Mouse (Mus musculus): ENCODE measurements at regions not wholly inside any gene's neighbourhood (a gene's known extent, or its start where the extent isn't known, plus 50 kb on each side); places are given as distances from the start of the nearest gene placed in this dataset.

- no peak overlapping the region for H3K27ac ChIP-seq (replicated peaks; ENCODE audit: low read depth, low read length)
Measured at GRCm38 (mm10) chr2:75446996-75447715, 211.9 kb upstream of the Hnrnpa3 start.

GRCm38 (mm10) chr2:75448221-75448620, 210.8 kb upstream of the Hnrnpa3 start:
- Histone ChIP-seq H3K4me3 (ENCODE audit: insufficient read depth, low read depth, low read length) (no peak overlapping the region), H3K4me1 (ENCODE audit: control insufficient read depth, insufficient read depth, insufficient read length, low read length) (no peaks in the 10 kb centered on the region), H3K27ac (replicated peaks; ENCODE audit: low read depth, low read length) (no peak overlapping the region)

More at GRCm38 (mm10) chr2:75446996-75447715, 211.9 kb upstream of the Hnrnpa3 start:
- H3K4me1 ChIP-seq (ENCODE audit: control insufficient read depth, insufficient read depth, insufficient read length, low read length): no peaks in the 10 kb centered on the region
- no peak overlapping the region for H3K4me3 ChIP-seq (ENCODE audit: insufficient read depth, low read depth, low read length)

DNA sequence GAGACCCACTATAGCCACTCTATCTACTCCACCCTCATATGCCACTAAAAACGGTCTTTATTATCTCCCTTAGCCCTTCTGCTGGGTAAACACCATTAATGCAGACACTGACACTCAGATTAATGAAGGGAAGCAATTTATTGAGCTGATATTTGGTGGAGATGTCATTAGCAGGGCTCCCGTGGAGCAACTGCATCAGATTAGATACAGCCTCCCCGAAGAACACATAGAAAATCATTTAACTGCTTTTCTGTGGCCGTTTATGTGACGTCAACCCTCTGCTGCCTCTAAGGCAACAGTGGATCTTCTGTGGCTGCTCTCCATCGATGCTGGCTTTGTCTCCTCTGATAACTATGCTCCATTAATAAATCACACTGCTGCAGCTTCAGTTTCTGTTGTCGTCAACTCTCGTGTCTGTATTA, 207.2 kb upstream of the Hnrnpa3 start:
- Histone ChIP-seq H3K4me1 (ENCODE audit: control insufficient read depth, insufficient read depth, insufficient read length, low read length) (no peaks in the 10 kb centered on the region), H3K27ac (replicated peaks; ENCODE audit: low read depth, low read length) (no peak overlapping the region), H3K4me3 (ENCODE audit: insufficient read depth, low read depth, low read length) (no peak overlapping the region)

DNA sequence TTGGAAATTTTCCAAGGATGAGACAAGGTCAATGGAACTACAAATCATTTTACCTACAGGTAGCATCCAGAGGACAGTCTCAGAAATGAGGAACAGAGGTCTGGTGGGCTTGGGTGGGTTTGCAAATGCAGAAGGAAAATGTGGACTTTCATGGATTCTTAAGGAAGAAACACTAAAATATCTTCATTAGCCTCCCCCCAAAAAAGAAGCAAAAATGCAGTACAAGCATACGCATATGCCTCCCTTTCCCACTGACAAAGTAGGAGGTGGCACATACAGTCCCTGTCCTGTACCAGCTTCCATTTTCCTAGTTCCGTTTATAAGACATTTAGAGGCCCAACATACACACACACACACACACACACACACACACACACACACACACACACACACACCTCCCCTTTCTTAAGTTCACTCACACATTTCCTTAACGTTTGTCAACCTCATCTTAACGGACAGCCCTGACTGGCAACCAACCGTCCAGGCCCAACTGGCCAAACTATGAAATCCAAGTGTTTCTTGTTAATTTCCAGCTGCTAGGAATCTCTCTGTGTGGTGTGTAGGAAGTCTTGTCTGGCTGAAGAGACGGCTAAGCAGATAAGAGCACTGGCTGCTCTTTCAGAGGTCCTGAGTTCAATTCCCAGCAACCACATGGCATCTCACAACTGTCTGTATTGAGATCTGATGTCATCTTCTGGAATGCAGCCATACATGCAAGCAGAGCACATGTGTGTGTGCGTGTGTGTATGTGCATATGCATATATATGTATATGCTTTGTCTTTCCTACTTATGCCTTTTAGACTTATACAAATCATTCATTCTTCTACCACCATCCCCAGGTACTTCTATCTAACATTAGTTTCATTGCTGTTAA, 206.6 kb upstream of the Hnrnpa3 start:
- no peak overlapping the region for H3K27ac ChIP-seq (replicated peaks; ENCODE audit: low read depth, low read length)
- no peak overlapping the region for H3K4me3 ChIP-seq (ENCODE audit: insufficient read depth, low read depth, low read length)
- H3K4me1 ChIP-seq (ENCODE audit: control insufficient read depth, insufficient read depth, insufficient read length, low read length): no peaks in the 10 kb centered on the region

GRCm38 (mm10) chr2:75455481-75455880, 203.6 kb upstream of the Hnrnpa3 start:
- Histone ChIP-seq H3K27ac (replicated peaks; ENCODE audit: low read depth, low read length) (no peak overlapping the region), H3K4me3 (ENCODE audit: insufficient read depth, low read depth, low read length) (no peak overlapping the region), H3K4me1 (ENCODE audit: control insufficient read depth, insufficient read depth, insufficient read length, low read length) (no peaks in the 10 kb centered on the region)

- H3K4me3 ChIP-seq (ENCODE audit: insufficient read depth, low read depth, low read length): no peak overlapping the region
- H3K27ac ChIP-seq (replicated peaks; ENCODE audit: low read depth, low read length): no peak overlapping the region
- peaks cover 4% of the 10 kb centered on the region; the same call in 1 of the 2 replicates for H3K4me1 ChIP-seq (ENCODE audit: control insufficient read depth, insufficient read depth, insufficient read length, low read length)
Measured at GRCm38 (mm10) chr2:75456272-75456671, 202.8 kb upstream of the Hnrnpa3 start.

GRCm38 (mm10) chr2:75457423-75457822, 201.6 kb upstream of the Hnrnpa3 start:
- Histone ChIP-seq H3K27ac (replicated peaks; ENCODE audit: low read depth, low read length) (no peak overlapping the region), H3K4me1 (ENCODE audit: control insufficient read depth, insufficient read depth, insufficient read length, low read length) (peaks cover 7% of the 10 kb centered on the region; the same call in 1 of the 2 replicates), H3K4me3 (ENCODE audit: insufficient read depth, low read depth, low read length) (no peak overlapping the region)

- no peak overlapping the region for H3K27ac ChIP-seq (replicated peaks; ENCODE audit: low read depth, low read length)
- no peak overlapping the region for H3K4me3 ChIP-seq (ENCODE audit: insufficient read depth, low read depth, low read length)
- H3K4me1 ChIP-seq (ENCODE audit: control insufficient read depth, insufficient read depth, insufficient read length, low read length): peaks cover 7% of the 10 kb centered on the region; the same call in 1 of the 2 replicates
Measured at GRCm38 (mm10) chr2:75458898-75459297, 200.2 kb upstream of the Hnrnpa3 start.

DNA sequence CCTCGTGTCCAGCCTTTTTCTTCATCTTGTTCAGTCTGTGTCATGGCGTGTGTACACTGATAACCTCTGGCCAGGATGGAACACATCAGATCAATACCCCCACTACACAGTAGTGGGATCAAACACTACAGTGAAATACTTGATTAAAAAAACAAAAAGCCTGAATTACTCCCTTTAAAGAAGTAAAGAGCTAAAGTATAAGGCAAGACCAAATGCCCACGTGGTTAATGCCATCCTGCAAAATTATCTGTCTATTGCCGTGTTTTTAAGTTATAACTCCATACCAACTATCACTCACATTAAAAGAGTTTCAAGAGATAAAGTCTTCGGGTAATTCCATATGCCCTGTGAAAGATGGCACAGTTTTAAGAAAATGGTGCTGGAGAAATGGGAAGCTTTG, 198.6 kb upstream of the Hnrnpa3 start:
- H3K27ac ChIP-seq (replicated peaks; ENCODE audit: low read depth, low read length): no peak overlapping the region
- no peak overlapping the region for H3K4me3 ChIP-seq (ENCODE audit: insufficient read depth, low read depth, low read length)
- peaks cover 7% of the 10 kb centered on the region; the same call in 1 of the 2 replicates for H3K4me1 ChIP-seq (ENCODE audit: control insufficient read depth, insufficient read depth, insufficient read length, low read length)

DNA sequence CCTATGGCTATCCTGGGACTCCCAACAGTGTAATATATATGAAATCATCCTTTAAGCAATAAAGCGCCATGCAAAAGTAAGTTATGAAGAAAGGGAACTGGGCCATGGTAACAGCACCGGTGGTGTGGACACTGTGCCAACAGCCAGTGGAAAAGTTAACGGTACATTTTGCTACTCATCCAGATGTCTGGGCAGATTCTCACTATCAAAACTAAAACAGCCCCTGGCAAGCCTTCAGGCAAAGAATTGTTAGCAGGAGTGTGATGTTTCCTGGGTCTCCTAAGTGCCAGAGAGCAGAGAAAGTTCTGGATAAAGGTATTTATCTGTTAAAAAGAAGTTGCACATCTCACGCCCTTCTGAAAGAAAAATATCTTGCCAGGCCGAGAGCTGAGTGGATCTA, 198.0 kb upstream of the Hnrnpa3 start:
- peaks cover 7% of the 10 kb centered on the region; the same call in 1 of the 2 replicates for H3K4me1 ChIP-seq (ENCODE audit: control insufficient read depth, insufficient read depth, insufficient read length, low read length)
- peak overlapping the region; percentile 48 for H3K27ac ChIP-seq (replicated peaks; ENCODE audit: low read depth, low read length)
- no peak overlapping the region for H3K4me3 ChIP-seq (ENCODE audit: insufficient read depth, low read depth, low read length)

DNA sequence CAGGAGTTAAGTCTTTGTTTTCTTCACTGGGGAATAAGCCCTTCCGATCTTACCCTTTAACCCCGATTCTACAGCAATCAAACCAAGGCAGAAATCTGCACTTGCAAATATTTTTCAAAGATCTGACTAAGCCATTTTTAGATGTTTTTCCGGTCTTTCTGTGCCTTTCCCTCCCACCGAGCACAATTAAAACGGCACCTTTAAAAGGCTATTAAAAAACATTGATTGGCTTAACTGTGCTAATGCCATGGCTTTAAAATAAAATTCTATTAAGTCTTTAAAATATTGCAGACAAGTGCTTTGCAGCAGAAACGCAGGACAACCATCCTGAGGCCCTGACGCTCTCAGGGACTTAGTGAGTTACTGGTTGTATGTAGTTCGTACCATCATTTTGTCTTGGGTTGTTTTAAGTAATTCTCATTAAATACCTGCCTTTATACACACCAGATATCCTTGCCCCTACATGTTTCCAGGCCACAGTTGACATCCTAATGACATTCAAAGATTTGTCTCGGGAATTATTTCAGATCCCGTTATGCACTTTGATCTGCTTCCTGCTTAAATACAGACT, 197.6 kb upstream of the Hnrnpa3 start:
- Histone ChIP-seq H3K27ac (replicated peaks; ENCODE audit: low read depth, low read length) (peak overlapping the region; percentile 48), H3K4me1 (ENCODE audit: control insufficient read depth, insufficient read depth, insufficient read length, low read length) (peaks cover 7% of the 10 kb centered on the region; the same call in 1 of the 2 replicates), H3K4me3 (ENCODE audit: insufficient read depth, low read depth, low read length) (no peak overlapping the region)

DNA sequence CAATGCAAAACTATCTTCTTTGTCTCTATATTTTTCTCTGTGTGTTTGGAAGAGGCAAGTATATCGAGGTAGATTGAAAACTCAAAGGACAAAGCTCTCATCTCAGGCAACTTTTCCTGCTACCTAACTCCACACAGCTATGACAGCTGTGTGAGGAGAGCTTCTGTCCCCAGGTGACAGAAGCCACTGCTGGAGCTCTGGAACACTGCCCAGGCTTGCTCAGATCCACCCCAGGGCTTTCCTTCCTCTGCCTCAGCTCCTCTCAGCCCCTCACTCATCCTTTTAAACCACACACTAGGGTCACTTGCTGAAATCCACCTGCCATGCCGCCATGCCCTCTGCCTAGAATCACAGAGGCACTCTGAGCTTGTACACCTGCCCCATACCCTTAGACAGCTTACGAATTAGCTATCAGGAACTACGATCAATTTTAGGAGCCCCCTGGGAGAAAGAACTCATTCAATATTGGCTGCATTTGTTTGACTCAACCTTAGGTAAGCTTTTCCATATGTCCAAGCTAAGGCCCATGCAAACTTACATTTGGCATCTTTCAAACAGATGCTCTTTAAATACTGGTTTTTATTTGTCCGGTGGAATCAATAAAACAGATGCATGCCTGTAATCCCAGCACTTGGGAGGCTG, 196.9 kb upstream of the Hnrnpa3 start:
- Histone ChIP-seq H3K4me3 (ENCODE audit: insufficient read depth, low read depth, low read length) (no peak overlapping the region), H3K27ac (replicated peaks; ENCODE audit: low read depth, low read length) (peak overlapping the region; percentile 51; the same call in 1 of the 2 replicates), H3K4me1 (ENCODE audit: control insufficient read depth, insufficient read depth, insufficient read length, low read length) (peaks cover 7% of the 10 kb centered on the region; the same call in 1 of the 2 replicates)

GRCm38 (mm10) chr2:75463091-75463490, 196.0 kb upstream of the Hnrnpa3 start:
- peaks cover 7% of the 10 kb centered on the region; the same call in 1 of the 2 replicates for H3K4me1 ChIP-seq (ENCODE audit: control insufficient read depth, insufficient read depth, insufficient read length, low read length)
- H3K4me3 ChIP-seq (ENCODE audit: insufficient read depth, low read depth, low read length): no peak overlapping the region
- H3K27ac ChIP-seq (replicated peaks; ENCODE audit: low read depth, low read length): no peak overlapping the region

- H3K4me1 ChIP-seq (ENCODE audit: control insufficient read depth, insufficient read depth, insufficient read length, low read length): peaks cover 10% of the 10 kb centered on the region; the same call in 1 of the 2 replicates
- H3K4me3 ChIP-seq (ENCODE audit: insufficient read depth, low read depth, low read length): no peak overlapping the region
- H3K27ac ChIP-seq (replicated peaks; ENCODE audit: low read depth, low read length): no peak overlapping the region
Measured at GRCm38 (mm10) chr2:75464429-75464828, 194.6 kb upstream of the Hnrnpa3 start.

DNA sequence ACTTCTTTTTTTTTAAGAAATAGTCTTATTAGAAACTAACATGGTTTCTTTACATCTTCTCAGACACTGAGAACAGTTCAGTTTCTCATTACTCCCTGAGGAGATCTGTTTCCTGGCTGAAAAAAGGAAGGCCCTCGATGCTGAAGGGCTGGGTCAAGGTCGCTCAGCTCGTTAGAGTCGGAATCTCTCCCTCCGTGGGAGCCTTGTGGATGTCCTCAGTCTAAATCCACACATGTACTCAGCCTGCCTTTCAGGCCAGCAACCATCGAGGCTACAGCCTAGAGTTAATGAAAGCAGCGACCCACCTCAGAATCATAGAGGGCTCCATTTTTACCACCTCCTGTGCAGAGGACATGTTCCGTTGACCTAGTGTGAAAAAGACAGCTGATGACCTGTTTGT, 190.2 kb upstream of the Hnrnpa3 start:
- H3K4me3 ChIP-seq (ENCODE audit: insufficient read depth, low read depth, low read length): no peak overlapping the region
- no peak overlapping the region for H3K27ac ChIP-seq (replicated peaks; ENCODE audit: low read depth, low read length)
- H3K4me1 ChIP-seq (ENCODE audit: control insufficient read depth, insufficient read depth, insufficient read length, low read length): peaks cover 6% of the 10 kb centered on the region; the same call in 1 of the 2 replicates

Data from brown adipose tissue, adult 24 weeks (tissue).